ENCODE assay signal across 22 mouse cellular contexts in genomic region chr4:64897935-64898334, GRCm38 (mm10).
DNase-seq lines count a peak whose midpoint lies in the region; TF ChIP-seq lines count a peak whose summit lies in the region.
"Had no signal": no experiment of that assay in that cellular context is flagged by ENCODE, and none has a peak within 500 bp of the region (broad histone marks: within the 10 kb centered on the region; RNA-seq: fewer than 3 reads in every experiment).

No protein-coding gene starts in this region.

- H3K4me3 ChIP-seq in C2C12 (ENCODE audit: insufficient read depth, poor library complexity, severe bottlenecking) (no peak overlapping the region), myocyte (no peak overlapping the region)
- H3K4me3 ChIP-seq: embryonic facial prominence, embryonic 13.5 days; erythroblast, embryonic 14.5 days; forebrain, embryonic 15.5 days; heart, adult 2 months; heart, embryonic 15.5 days; hindbrain, embryonic 10.5 days had no signal

- H3ac ChIP-seq in C2C12 (ENCODE audit: control insufficient read depth, insufficient read length, low read depth) (no peak overlapping the region), myocyte (ENCODE audit: control insufficient read depth, insufficient read length) (no peak overlapping the region)

- no peaks in the 10 kb centered on the region for H3K79me2 ChIP-seq in C2C12 (ENCODE audit: control insufficient read depth, insufficient read depth)
- no peaks in the 10 kb centered on the region for H3K79me2 ChIP-seq in myocyte (ENCODE audit: control insufficient read depth, insufficient read depth)

- H3K79me3 ChIP-seq in C2C12 (ENCODE audit: low read depth) = no peaks in the 10 kb centered on the region

- H3K36me3 ChIP-seq in C2C12 (ENCODE audit: control insufficient read depth, insufficient read depth) (no peaks in the 10 kb centered on the region), myocyte (ENCODE audit: control insufficient read depth, insufficient read depth) (no peaks in the 10 kb centered on the region)
- H3K36me3 ChIP-seq: embryonic facial prominence, embryonic 13.5 days; forebrain, embryonic 15.5 days; heart, embryonic 15.5 days; hindbrain, embryonic 10.5 days had no signal

- no peak for TF ChIP-seq CTCF in C2C12 (IDR thresholded peaks at IDR 0.05; ENCODE audit: control insufficient read depth, insufficient read depth, insufficient read length)
- TF ChIP-seq CTCF in brain, embryonic 14.5 days (IDR thresholded peaks at IDR 0.05; ENCODE audit: borderline replicate concordance, extremely low read depth, insufficient read depth, insufficient read length) = no peak

- TF ChIP-seq POLR2A in brain, embryonic 14.5 days (IDR thresholded peaks at IDR 0.05; ENCODE audit: borderline replicate concordance, extremely low read depth, insufficient read depth, insufficient read length, poor library complexity, severe bottlenecking) = no peak
- no peak for TF ChIP-seq POLR2A in myocyte (IDR thresholded peaks at IDR 0.05; ENCODE audit: insufficient read length, low read depth)

- no peaks in the 10 kb centered on the region for H3K27me3 ChIP-seq in C2C12 (ENCODE audit: control insufficient read depth, insufficient read depth, insufficient read length)
- no peaks in the 10 kb centered on the region for H3K27me3 ChIP-seq in myocyte (ENCODE audit: control insufficient read depth, insufficient read depth, insufficient read length)
- H3K27me3 ChIP-seq: embryonic facial prominence, embryonic 13.5 days; forebrain, embryonic 15.5 days; heart, embryonic 15.5 days had no signal

- no peak overlapping the region for H3K4me2 ChIP-seq in myocyte (ENCODE audit: low read depth)
- H3K4me2 ChIP-seq: embryonic facial prominence, embryonic 13.5 days; forebrain, embryonic 15.5 days; heart, embryonic 11.5 days; heart, embryonic 15.5 days; hindbrain, embryonic 14.5 days had no signal

- peak; percentile 83 for DNase-seq in 3134 (ENCODE audit: extremely low read depth, insufficient read length, low spot score)
- DNase-seq in brain, embryonic 14.5 days (ENCODE audit: low read depth) = peak; percentile 3
- no peak for DNase-seq in gastrocnemius, adult 18-20 months (ENCODE audit: low spot score)
- no peak for DNase-seq in ovary, adult 18-20 months (ENCODE audit: low spot score)
- DNase-seq: adrenal gland, adult 8-10 months; adrenal gland, postnatal 36 days; B cell, adult 2 months; cerebellum, adult 11-12 months; cerebellum, adult 9-10 months; cerebellum, postnatal 25 days; gastrocnemius, postnatal 14 days; heart, adult 2 months; heart, postnatal 14 days had no signal

TF ChIP-seq in C2C12, 6 proteins besides CTCF, POLR2A, EP300 and RAD21:
- no peak for TF ChIP-seq MYOD1 (IDR thresholded peaks at IDR 0.05; ENCODE audit: control insufficient read depth, insufficient read length, low read depth)
- no peak for TF ChIP-seq MYOG (IDR thresholded peaks at IDR 0.05; ENCODE audit: control insufficient read depth, extremely low read depth, insufficient read length)
- peak; percentile 81 for TF ChIP-seq CEBPB (IDR thresholded peaks at IDR 0.05; ENCODE audit: low read depth)
- TF ChIP-seq MAX (IDR thresholded peaks at IDR 0.05) = no peak
- TF ChIP-seq USF1 (IDR thresholded peaks at IDR 0.05; ENCODE audit: low read depth) = peak; percentile 41
- TF ChIP-seq FOSL1 (IDR thresholded peaks at IDR 0.05; ENCODE audit: insufficient read depth, low read length, poor library complexity, severe bottlenecking) = no peak

TF ChIP-seq in myocyte, 11 proteins besides CTCF, POLR2A, EP300 and RAD21:
- TF ChIP-seq CEBPB (IDR thresholded peaks at IDR 0.05; ENCODE audit: insufficient read depth, poor library complexity, severe bottlenecking) (0 out of 2 replicates have a peak, but pooled peaks have one; percentile 41), REST (IDR thresholded peaks at IDR 0.05; ENCODE audit: insufficient read depth, insufficient read length) (no peak)

Comparison
In these comparisons a context has a peak if more than half of its experiments do, and no peak if none do; other contexts are left out.
1. DNase-seq: peak in 3134 (single experiment) and brain, embryonic 14.5 days (single experiment); none in gastrocnemius, adult 18-20 months (single experiment) and ovary, adult 18-20 months (single experiment).